Mouse (Mus musculus) mesoderm, embryonic 11.5 days (tissue): ENCODE results near the gene Olfr165.
"Not testable (repeated sequence)": the region's sequence is repeated elsewhere in the genome, so short reads cannot be mapped to it uniquely, and the experiment has no call there.

Source experiments
- DNase-seq: peaks from one replicate; pipeline ENCODE4 v3.0.0-alpha.2; 2012; ENCODE audit warnings: low read depth, low spot score

Olfr165 gene

DNA sequence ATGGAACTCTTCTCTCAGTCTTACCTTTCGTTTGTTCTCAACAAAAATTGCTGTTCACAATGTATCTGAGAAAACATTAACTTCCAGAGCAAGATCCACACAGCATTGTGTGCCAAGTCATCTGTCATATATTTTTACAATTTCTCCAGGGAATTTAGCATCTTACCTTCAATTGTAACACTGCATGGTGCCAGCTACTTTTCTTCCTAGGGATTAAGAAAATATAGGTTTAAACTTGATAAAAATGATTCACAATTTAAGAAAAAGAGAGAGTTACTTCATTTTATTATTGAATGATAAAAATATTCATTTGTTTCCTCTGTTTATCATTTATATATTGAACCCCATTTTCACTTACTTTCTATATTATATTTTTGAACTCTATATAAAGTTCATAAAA lies at the start of gene Olfr165:
Olfr165 (minus strand) TSS at position 101 of the 400 bp plus-strand sequence.
- no peak for DNase-seq

DNA sequence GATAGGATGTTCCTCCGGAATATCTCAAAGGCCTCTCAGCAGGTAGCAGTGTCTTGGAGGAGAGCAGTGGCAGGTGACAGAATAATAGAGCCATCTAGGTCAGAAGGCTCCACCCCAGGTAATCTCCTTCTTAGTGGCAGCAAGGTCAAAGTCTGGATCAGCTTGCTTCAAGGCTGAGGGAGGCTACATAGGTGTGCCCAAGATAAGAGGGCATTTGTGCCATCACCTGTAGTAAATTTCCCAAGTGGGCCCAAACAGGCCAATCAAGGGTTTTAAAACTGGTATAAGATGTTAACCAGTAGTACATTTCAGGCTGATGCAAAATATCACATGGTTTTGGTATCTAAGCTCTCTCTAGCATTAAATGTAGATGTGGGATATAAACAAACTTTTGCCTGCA lies 41.4 kb upstream of the Olfr165 start:
- DNase-seq = no peak

DNA sequence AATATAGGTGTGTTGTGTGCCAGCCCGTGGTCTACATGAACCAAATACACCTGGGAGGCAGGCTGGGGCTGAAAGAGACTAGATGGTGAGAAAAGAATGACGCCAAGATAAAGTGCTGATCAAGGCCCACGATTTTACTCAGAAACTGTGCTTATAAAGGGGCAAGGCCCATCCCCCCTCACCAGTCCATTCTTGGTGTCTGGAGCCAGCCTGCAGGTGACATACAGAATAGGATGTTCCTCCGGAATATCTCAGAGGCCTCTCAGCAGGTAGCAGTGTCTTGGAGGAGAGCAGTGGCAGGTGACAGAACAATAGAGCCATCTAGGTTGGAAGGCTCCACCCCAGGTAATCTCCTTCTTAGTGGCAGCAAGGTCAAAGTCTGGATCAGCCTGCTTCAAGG lies 35.8 kb upstream of the Olfr165 start:
- not testable (repeated sequence) for DNase-seq

DNA sequence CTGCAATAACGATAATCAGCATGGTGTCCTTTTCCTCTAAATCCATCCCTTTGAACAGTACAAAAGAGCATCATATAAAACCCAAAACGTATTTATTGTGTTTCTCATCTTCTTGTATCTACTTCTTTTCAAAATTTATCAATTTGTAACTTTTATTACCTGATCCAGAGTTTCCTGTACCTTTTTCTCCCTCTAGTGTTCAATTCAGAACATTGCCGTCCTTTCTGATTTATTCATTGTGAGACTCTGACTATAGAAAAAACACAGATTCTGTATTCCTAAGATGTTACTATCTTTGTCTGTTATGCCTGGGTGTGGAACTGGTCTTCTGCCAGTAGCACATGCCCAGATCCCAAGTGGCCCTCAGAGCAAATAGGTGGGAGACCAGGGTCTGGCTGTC lies 35.0 kb downstream of the Olfr165 start:
- DNase-seq = no peak
